Mouse (Mus musculus) neural tube, embryonic 11.5 days (tissue): ENCODE results near the gene Tec. TPM values are rescaled to one million over a fixed set of nuclear protein-coding genes. Genes with fewer than 3 reads are reported as not detected.

Experiments
- ATAC-seq: fragments of 200-750 bp; cut with Nextera tagmentation; 2 replicates; pipeline ENCODE4 v1.8.0; 2017; ENCODE audit warnings: moderate number of reproducible peaks, mild to moderate bottlenecking, moderate TSS enrichment, moderate library complexity; ENCODE audit not compliant: insufficient read depth, low FRiP score, low TSS enrichment
- DNase-seq: peaks from one replicate; pipeline ENCODE4 v3.0.0-alpha.2; 2015; ENCODE audit warnings: low spot score
- H3K27ac ChIP-seq: fragments of 300-500 bp; sonication (generic); 2 replicates; pipeline ENCODE4 v1.5.1; 2014; ENCODE audit warnings: low read depth, mild to moderate bottlenecking, low read length
- H3K27me3 ChIP-seq: fragments of 300-500 bp; sonication (generic); 2 replicates; pipeline ENCODE4 v1.6.1; 2014; ENCODE audit warnings: mild to moderate bottlenecking, low read length, mixed read lengths; ENCODE audit not compliant: control insufficient read depth, insufficient read depth
- H3K36me3 ChIP-seq: fragments of 300-500 bp; sonication (generic); 2 replicates; pipeline ENCODE4 v1.6.1; 2014; ENCODE audit warnings: mild to moderate bottlenecking, low read length, moderate library complexity, mixed read lengths; ENCODE audit not compliant: control insufficient read depth, insufficient read depth
- H3K4me1 ChIP-seq: fragments of 300-500 bp; sonication (generic); 2 replicates; pipeline ENCODE4 v1.6.1; 2014; ENCODE audit warnings: low read length, mixed read lengths; ENCODE audit not compliant: control insufficient read depth, insufficient read depth
- H3K4me2 ChIP-seq: fragments of 300-500 bp; sonication (generic); 2 replicates; pipeline ENCODE4 v1.6.1; 2014; ENCODE audit warnings: low read depth, mild to moderate bottlenecking, moderate library complexity
- H3K4me3 ChIP-seq: fragments of 300-500 bp; sonication (generic); 2 replicates; pipeline ENCODE4 v1.5.1; 2014; ENCODE audit warnings: low read depth, low read length
- H3K9ac ChIP-seq: fragments of 300-500 bp; sonication (generic); 2 replicates; pipeline ENCODE4 v1.6.1; 2014; ENCODE audit warnings: mild to moderate bottlenecking, low read length
- H3K9me3 ChIP-seq: fragments of 300-500 bp; sonication (generic); 2 replicates; pipeline ENCODE4 v1.6.1; 2016; ENCODE audit warnings: low read length; ENCODE audit not compliant: control insufficient read depth
- WGBS: fragments of 180-500 bp; shearing (Covaris S2); extraction: QIAGEN DNeasy Blood & Tissue Kit; methylation state at CpG from one replicate; pipeline ENCODE4 v1.1.7; 2014; 5-methylcytosine and 5-hydroxymethylcytosine counted together
- polyA plus RNA-seq: library from polyadenylated mRNA; unstranded; fragments of >200 nt; fragmentation: Nextera tagmentation; extraction: Ambion mirVana; gene quantifications from 2 replicates; pipeline ENCODE4 v1.2.1, GENCODE M21; 2014

Tec gene
- polyA plus RNA-seq, 1 experiment from 2014 or later = 7.8 TPM

DNA sequence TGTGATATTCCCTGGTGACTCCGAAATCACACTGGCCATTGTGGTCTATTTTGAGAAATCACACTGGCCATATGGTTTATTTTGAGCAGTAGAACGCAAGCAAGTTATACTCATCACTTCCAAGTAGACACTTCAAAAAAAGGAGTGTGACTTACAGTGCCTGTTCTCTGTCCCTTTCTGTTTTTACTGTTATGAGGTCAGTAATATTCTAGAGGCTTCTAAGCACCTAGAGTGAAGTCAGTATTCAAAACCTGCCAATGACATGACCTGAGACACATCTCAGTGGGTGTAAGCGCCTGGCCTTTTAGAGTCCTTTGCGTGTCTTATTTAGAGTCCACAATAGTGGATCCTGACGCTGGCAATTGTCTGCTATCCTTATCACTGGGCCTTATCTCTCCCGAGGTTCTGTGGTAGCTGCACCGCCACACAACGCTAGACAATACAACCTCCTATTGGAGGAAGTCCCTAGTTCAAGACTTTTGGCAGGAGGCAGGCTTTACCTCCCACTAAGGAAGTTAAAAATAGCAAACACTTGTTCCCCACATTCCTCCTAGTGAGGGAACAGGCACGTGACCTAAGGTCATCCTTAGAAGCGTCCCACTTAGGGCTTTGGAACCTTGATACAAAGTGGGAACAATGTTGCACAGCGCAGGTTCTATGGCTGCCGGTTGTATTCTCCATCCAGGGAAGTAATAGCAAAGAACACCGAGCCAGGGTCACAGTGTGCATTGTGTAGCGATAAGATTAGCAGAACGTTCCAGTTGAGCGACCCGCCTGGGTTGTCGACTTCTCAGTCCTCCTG lies 28.4 kb upstream of the Tec start:
- Histone ChIP-seq H3K27me3 (no peaks in the 10 kb centered on the region), H3K9ac (no peak overlapping the region), H3K4me3 (no peak overlapping the region), H3K27ac (no peak overlapping the region), H3K9me3 (no peaks in the 10 kb centered on the region), H3K4me2 (no peak overlapping the region), H3K4me1 (no peaks in the 10 kb centered on the region), H3K36me3 (no peaks in the 10 kb centered on the region)
- DNase-seq (no peak), ATAC-seq (no peak)
- 86% methylated on average over 18 of the region's 18 CpGs for WGBS

DNA sequence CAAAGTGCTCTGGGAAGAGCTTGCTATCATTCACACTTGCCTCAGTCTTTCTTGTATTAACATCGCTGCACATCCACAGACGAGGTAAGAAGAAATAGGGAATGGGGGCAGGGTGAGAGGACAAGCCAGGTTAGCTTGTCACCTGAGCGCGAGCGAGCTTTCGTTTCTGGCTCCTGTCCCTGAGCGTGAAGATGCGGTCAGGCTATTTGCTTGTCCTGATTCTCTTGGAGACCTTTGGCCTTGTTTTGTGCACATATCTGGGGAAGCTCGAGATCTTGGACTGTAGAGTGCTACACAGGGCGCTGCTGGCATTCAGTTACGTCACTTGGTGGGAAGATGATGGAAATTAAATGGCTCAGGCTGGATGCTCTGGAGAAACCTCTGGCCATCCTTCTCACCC lies 27.0 kb upstream of the Tec start:
- H3K4me2 ChIP-seq = no peak overlapping the region
- no peaks in the 10 kb centered on the region for H3K27me3 ChIP-seq
- H3K9ac ChIP-seq = no peak overlapping the region
- ATAC-seq (no peak), DNase-seq (no peak)
- 95% methylated on average over 11 of the region's 11 CpGs for WGBS
- H3K4me3 ChIP-seq = no peak overlapping the region
- no peaks in the 10 kb centered on the region for H3K36me3 ChIP-seq
- H3K9me3 ChIP-seq = no peaks in the 10 kb centered on the region
- H3K4me1 ChIP-seq = no peaks in the 10 kb centered on the region
- no peak overlapping the region for H3K27ac ChIP-seq

DNA sequence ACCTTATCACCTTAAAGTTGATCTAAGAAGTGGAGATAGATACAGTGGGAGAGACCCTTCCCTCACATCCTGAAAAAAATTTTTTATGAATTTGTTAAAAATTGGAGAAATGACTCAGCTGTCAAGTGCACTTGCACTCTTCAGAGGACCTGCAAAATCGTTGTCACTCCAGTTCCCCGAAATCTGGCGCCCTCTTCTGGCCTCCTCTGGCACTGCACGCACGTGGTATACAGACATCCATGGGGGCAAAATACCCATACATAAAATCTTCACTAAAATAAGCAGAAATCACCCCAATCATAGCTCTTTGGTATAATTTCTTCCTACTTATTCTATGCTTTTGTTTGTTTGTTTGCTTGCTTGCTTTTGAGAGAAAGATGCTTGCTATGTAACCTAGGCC lies 25.7 kb upstream of the Tec start:
- Histone ChIP-seq H3K4me3 (no peak overlapping the region), H3K4me1 (no peaks in the 10 kb centered on the region), H3K36me3 (no peaks in the 10 kb centered on the region), H3K4me2 (no peak overlapping the region), H3K9me3 (no peaks in the 10 kb centered on the region), H3K27me3 (no peaks in the 10 kb centered on the region), H3K9ac (no peak overlapping the region), H3K27ac (no peak overlapping the region)
- DNase-seq (peak; percentile 30), ATAC-seq (no peak)
- 57% methylated on average over 5 of the region's 5 CpGs for WGBS

DNA sequence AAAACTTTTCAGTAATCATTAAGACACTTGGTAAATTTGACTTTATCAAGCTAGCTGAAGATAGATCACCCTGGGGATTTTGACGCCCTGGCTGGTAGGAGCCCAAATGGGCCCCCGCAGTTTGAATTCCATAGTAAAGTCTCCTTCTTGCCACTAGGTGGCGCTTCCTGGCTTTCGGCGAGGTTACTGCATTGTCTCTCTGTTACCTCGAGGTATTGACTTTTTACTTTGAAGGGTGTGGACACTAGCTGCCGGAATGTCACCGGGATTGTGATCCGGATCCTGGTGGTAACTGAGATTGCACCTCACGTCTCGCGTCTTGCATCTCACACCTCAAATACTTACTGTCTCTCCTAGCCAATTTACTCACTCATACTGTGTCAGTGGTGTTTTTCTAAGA lies 23.3 kb upstream of the Tec start:
- peak; percentile 62 for DNase-seq
- H3K4me2 ChIP-seq = no peak overlapping the region
- no peaks in the 10 kb centered on the region for H3K9me3 ChIP-seq
- H3K36me3 ChIP-seq = no peaks in the 10 kb centered on the region
- no peaks in the 10 kb centered on the region for H3K27me3 ChIP-seq
- no peak overlapping the region for H3K4me3 ChIP-seq
- ATAC-seq = peak; percentile 53; the same call in 1 of the 2 replicates
- H3K27ac ChIP-seq = no peak overlapping the region
- 5% methylated on average over 12 of the region's 12 CpGs for WGBS
- no peak overlapping the region for H3K9ac ChIP-seq
- H3K4me1 ChIP-seq = no peaks in the 10 kb centered on the region

DNA sequence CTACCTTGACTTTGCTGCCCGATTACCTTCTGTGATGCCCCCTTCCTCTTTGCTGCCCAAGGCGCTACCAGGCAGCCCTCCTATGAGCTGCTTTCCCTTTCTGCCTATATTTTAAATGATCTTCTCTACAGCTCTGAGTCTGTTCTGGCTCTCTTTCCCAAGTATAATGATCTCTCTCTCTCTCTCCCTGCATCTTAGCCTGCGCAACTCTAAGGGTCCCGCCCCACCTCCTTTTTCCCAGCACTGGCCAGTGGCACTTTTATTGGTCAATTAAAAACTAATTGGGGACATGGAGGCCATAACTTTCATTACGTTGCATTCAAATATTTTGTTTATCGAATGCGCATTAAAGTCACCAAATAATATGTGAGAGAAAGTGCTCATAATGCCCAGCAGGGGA lies 20.0 kb upstream of the Tec start:
- H3K36me3 ChIP-seq = no peaks in the 10 kb centered on the region
- no peak overlapping the region for H3K27ac ChIP-seq
- DNase-seq (no peak), ATAC-seq (no peak)
- no peak overlapping the region for H3K4me2 ChIP-seq
- no peaks in the 10 kb centered on the region for H3K9me3 ChIP-seq
- H3K27me3 ChIP-seq = no peaks in the 10 kb centered on the region
- no peaks in the 10 kb centered on the region for H3K4me1 ChIP-seq
- WGBS = 84% methylated on average over 7 of the region's 7 CpGs
- no peak overlapping the region for H3K9ac ChIP-seq
- no peak overlapping the region for H3K4me3 ChIP-seq

DNA sequence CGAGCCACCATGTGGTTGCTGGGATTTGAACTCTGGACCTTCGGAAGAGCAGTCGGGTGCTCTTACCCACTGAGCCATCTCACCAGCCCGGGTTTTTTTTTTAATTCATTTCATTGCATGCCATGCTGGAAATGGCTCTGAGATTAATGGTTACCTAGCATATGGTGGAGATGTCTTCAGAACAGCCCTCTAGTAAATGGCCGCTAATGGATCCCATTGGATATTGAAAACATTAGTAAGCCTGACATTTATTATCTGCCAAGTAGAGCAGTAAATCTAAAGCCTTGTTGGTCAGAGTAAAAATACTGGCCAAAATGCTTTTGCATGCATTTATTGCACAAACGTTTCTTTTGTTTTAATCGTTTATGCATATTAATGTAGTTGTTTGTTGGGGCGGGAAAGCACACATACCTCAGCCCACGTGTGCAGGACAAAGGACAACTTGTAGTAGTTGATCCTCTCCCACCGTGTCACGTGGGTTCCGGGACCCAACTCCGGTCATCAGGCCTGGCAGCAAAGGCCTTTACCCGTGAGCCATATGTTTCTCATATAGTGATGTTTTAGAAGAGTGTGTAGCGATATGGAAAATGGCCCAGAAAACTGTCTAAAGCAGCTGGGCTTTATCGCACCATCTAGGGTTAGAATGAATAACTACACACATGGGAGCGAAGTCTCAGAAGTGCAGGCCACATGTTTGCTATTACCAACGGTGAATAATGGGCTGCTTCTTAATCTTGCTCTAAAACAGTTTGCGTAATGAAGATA lies 18.4 kb upstream of the Tec start:
- DNase-seq (peak; percentile 50), ATAC-seq (peak; percentile 35; the same call in 1 of the 2 replicates)
- Histone ChIP-seq H3K27me3 (no peaks in the 10 kb centered on the region), H3K9me3 (no peaks in the 10 kb centered on the region), H3K9ac (no peak overlapping the region), H3K4me2 (no peak overlapping the region), H3K36me3 (no peaks in the 10 kb centered on the region), H3K4me3 (no peak overlapping the region), H3K27ac (no peak overlapping the region), H3K4me1 (no peaks in the 10 kb centered on the region)
- WGBS = 56% methylated on average over 18 of the region's 19 CpGs

DNA sequence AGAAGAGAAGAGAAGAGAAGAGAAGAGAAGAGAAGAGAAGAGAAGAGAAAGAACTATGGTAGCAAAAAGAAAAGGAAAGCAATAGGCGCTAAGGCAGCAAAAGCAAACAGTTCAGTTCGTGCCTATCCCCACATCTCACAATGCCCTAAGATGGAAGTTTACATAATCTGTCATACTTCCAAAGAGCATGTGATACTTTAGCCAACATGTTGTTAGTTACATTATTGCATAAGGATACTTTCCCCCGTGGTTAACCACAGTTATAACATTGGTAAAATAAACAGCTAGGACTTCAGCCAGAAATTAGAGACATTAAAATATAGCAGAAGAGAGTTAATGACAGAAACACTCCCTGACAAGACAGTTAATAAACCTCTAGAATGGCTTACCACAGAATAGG lies 15.4 kb upstream of the Tec start:
- Histone ChIP-seq H3K9ac (no peak overlapping the region), H3K9me3 (no peaks in the 10 kb centered on the region), H3K4me1 (no peaks in the 10 kb centered on the region), H3K4me2 (no peak overlapping the region), H3K36me3 (no peaks in the 10 kb centered on the region), H3K27ac (no peak overlapping the region), H3K27me3 (no peaks in the 10 kb centered on the region), H3K4me3 (no peak overlapping the region)
- DNase-seq (no peak), ATAC-seq (no peak)
- WGBS = 88% methylated on average over 3 of the region's 3 CpGs

DNA sequence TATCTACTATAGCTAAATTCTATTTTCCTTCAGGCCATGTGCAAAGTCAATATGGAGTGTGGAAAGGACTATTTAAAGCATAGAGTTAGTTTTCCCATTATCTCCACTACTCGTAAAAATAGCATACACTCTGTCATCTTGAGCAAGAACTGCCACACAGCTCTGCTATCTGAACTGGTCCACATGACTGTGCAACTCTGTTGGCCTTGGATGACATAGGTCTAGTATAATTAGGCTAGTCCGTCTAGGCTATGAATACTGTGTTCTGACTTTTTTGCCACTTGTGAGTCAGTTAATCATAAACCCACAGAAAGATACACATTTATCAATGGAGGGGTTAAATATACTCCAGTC lies 14.1 kb upstream of the Tec start:
- ATAC-seq (no peak), DNase-seq (no peak)
- H3K27ac ChIP-seq = no peak overlapping the region
- H3K9me3 ChIP-seq = no peaks in the 10 kb centered on the region
- no peak overlapping the region for H3K4me2 ChIP-seq
- H3K36me3 ChIP-seq = no peaks in the 10 kb centered on the region
- H3K9ac ChIP-seq = no peak overlapping the region
- no peaks in the 10 kb centered on the region for H3K4me1 ChIP-seq
- WGBS = 76% methylated on average over 2 of the region's 2 CpGs
- H3K4me3 ChIP-seq = no peak overlapping the region
- H3K27me3 ChIP-seq = no peaks in the 10 kb centered on the region
